Mouse (Mus musculus): ENCODE results near the gene Map3k20. TPM values are rescaled to one million over a fixed set of nuclear protein-coding genes. Genes with fewer than 3 reads are reported as not detected.

Gene Map3k20
- polyA plus RNA-seq, 1 experiment from 2014 or later, result 17.0 TPM

- H3K27ac ChIP-seq, result no peak overlapping the region
- no peak for ATAC-seq
- H3K36me3 ChIP-seq, result no peaks in the 10 kb centered on the region
- no peak overlapping the region for H3K4me3 ChIP-seq (replicated peaks)
- H3K4me2 ChIP-seq (replicated peaks), result no peak overlapping the region
- 81% methylated on average over 3 of the region's 3 CpGs for WGBS
- H3K9me3 ChIP-seq, result no peaks in the 10 kb centered on the region
- no peak overlapping the region for H3K9ac ChIP-seq
- H3K4me1 ChIP-seq (replicated peaks), result no peaks in the 10 kb centered on the region
- H3K27me3 ChIP-seq (replicated peaks), result no peaks in the 10 kb centered on the region
Observed at GRCm38 (mm10) chr2:72328435-72328834, 43.0 kb downstream of the Map3k20 start.

- Histone ChIP-seq H3K27ac (no peak overlapping the region), H3K9me3 (no peaks in the 10 kb centered on the region), H3K9ac (no peak overlapping the region), H3K27me3 (replicated peaks) (no peaks in the 10 kb centered on the region), H3K4me2 (replicated peaks) (no peak overlapping the region), H3K4me3 (replicated peaks) (no peak overlapping the region), H3K36me3 (no peaks in the 10 kb centered on the region), H3K4me1 (replicated peaks) (no peaks in the 10 kb centered on the region)
- 73% methylated on average over 12 of the region's 12 CpGs for WGBS
- no peak for ATAC-seq
Observed at GRCm38 (mm10) chr2:72330955-72331481, 45.6 kb downstream of the Map3k20 start.

- Histone ChIP-seq H3K4me1 (replicated peaks) (no peaks in the 10 kb centered on the region), H3K36me3 (no peaks in the 10 kb centered on the region), H3K27ac (no peak overlapping the region), H3K4me2 (replicated peaks) (no peak overlapping the region), H3K9me3 (no peaks in the 10 kb centered on the region), H3K27me3 (replicated peaks) (no peaks in the 10 kb centered on the region), H3K4me3 (replicated peaks) (no peak overlapping the region), H3K9ac (no peak overlapping the region)
- 78% methylated on average over 4 of the region's 4 CpGs for WGBS
- no peak for ATAC-seq
Observed at GRCm38 (mm10) chr2:72332067-72332466, 46.6 kb downstream of the Map3k20 start.

- Histone ChIP-seq H3K9me3 (no peaks in the 10 kb centered on the region), H3K4me2 (replicated peaks) (no peak overlapping the region), H3K27me3 (replicated peaks) (no peaks in the 10 kb centered on the region), H3K9ac (no peak overlapping the region), H3K4me3 (replicated peaks) (no peak overlapping the region), H3K4me1 (replicated peaks) (no peaks in the 10 kb centered on the region), H3K27ac (no peak overlapping the region), H3K36me3 (no peaks in the 10 kb centered on the region)
- ATAC-seq, result no peak
- 72% methylated on average over 3 of the region's 3 CpGs for WGBS
Observed at GRCm38 (mm10) chr2:72333210-72333609, 47.8 kb downstream of the Map3k20 start.

GRCm38 (mm10) chr2:72336840-72337239 is 51.4 kb downstream of the Map3k20 start:
- no peak overlapping the region for H3K4me3 ChIP-seq (replicated peaks)
- no peaks in the 10 kb centered on the region for H3K27me3 ChIP-seq (replicated peaks)
- 87% methylated on average over 3 of the region's 3 CpGs for WGBS
- H3K9me3 ChIP-seq, result no peaks in the 10 kb centered on the region
- no peak overlapping the region for H3K9ac ChIP-seq
- no peak overlapping the region for H3K4me2 ChIP-seq (replicated peaks)
- no peaks in the 10 kb centered on the region for H3K36me3 ChIP-seq
- no peak overlapping the region for H3K27ac ChIP-seq
- no peak for ATAC-seq
- no peaks in the 10 kb centered on the region for H3K4me1 ChIP-seq (replicated peaks)

GRCm38 (mm10) chr2:72345281-72345680 is 59.8 kb downstream of the Map3k20 start:
- WGBS, result 88% methylated on average over 3 of the region's 3 CpGs
- no peak overlapping the region for H3K4me2 ChIP-seq (replicated peaks)
- H3K9ac ChIP-seq, result no peak overlapping the region
- H3K36me3 ChIP-seq, result no peaks in the 10 kb centered on the region
- H3K27ac ChIP-seq, result no peak overlapping the region
- H3K27me3 ChIP-seq (replicated peaks), result no peaks in the 10 kb centered on the region
- no peaks in the 10 kb centered on the region for H3K9me3 ChIP-seq
- no peak for ATAC-seq
- H3K4me3 ChIP-seq (replicated peaks), result no peak overlapping the region
- no peaks in the 10 kb centered on the region for H3K4me1 ChIP-seq (replicated peaks)

GRCm38 (mm10) chr2:72351329-72351728 is 65.9 kb downstream of the Map3k20 start:
- Histone ChIP-seq H3K27me3 (replicated peaks) (no peaks in the 10 kb centered on the region), H3K4me1 (replicated peaks) (no peaks in the 10 kb centered on the region), H3K4me2 (replicated peaks) (no peak overlapping the region), H3K27ac (no peak overlapping the region), H3K36me3 (no peaks in the 10 kb centered on the region), H3K9me3 (no peaks in the 10 kb centered on the region), H3K9ac (no peak overlapping the region), H3K4me3 (replicated peaks) (no peak overlapping the region)
- 89% methylated on average over 5 of the region's 5 CpGs for WGBS
- ATAC-seq, result no peak

- no peak overlapping the region for H3K9ac ChIP-seq
Observed at GRCm38 (mm10) chr2:72351776-72352175, 66.3 kb downstream of the Map3k20 start.

GRCm38 (mm10) chr2:72352756-72353155 is 67.3 kb downstream of the Map3k20 start:
- H3K9ac ChIP-seq, result no peak overlapping the region
- no peaks in the 10 kb centered on the region for H3K36me3 ChIP-seq
- no peak overlapping the region for H3K4me3 ChIP-seq (replicated peaks)
- H3K4me2 ChIP-seq (replicated peaks), result no peak overlapping the region
- no peak for ATAC-seq
- H3K27me3 ChIP-seq (replicated peaks), result no peaks in the 10 kb centered on the region
- H3K9me3 ChIP-seq, result no peaks in the 10 kb centered on the region
- no peak overlapping the region for H3K27ac ChIP-seq
- no peaks in the 10 kb centered on the region for H3K4me1 ChIP-seq (replicated peaks)

More at GRCm38 (mm10) chr2:72351776-72352175, 66.3 kb downstream of the Map3k20 start:
- Histone ChIP-seq H3K36me3 (no peaks in the 10 kb centered on the region), H3K4me1 (replicated peaks) (no peaks in the 10 kb centered on the region), H3K4me2 (replicated peaks) (no peak overlapping the region), H3K27ac (no peak overlapping the region), H3K27me3 (replicated peaks) (no peaks in the 10 kb centered on the region), H3K9me3 (no peaks in the 10 kb centered on the region), H3K4me3 (replicated peaks) (no peak overlapping the region)
- 96% methylated on average over 8 of the region's 8 CpGs for WGBS
- no peak for ATAC-seq

GRCm38 (mm10) chr2:72356471-72356870 is 71.0 kb downstream of the Map3k20 start:
- H3K27me3 ChIP-seq (replicated peaks), result no peaks in the 10 kb centered on the region
- no peaks in the 10 kb centered on the region for H3K4me1 ChIP-seq (replicated peaks)
- no peak overlapping the region for H3K4me3 ChIP-seq (replicated peaks)
- 88% methylated on average over 10 of the region's 10 CpGs for WGBS
- H3K9ac ChIP-seq, result no peak overlapping the region
- no peak for ATAC-seq
- H3K9me3 ChIP-seq, result no peaks in the 10 kb centered on the region
- no peak overlapping the region for H3K27ac ChIP-seq
- H3K4me2 ChIP-seq (replicated peaks), result no peak overlapping the region
- no peaks in the 10 kb centered on the region for H3K36me3 ChIP-seq

- Histone ChIP-seq H3K36me3 (no peaks in the 10 kb centered on the region), H3K4me3 (replicated peaks) (no peak overlapping the region), H3K9ac (no peak overlapping the region), H3K27ac (no peak overlapping the region), H3K4me1 (replicated peaks) (peaks cover 6% of the 10 kb centered on the region; the same call in 1 of the 2 replicates), H3K9me3 (no peaks in the 10 kb centered on the region), H3K27me3 (replicated peaks) (no peaks in the 10 kb centered on the region), H3K4me2 (replicated peaks) (no peak overlapping the region)
- ATAC-seq, result no peak
- WGBS, result 83% methylated on average over 3 of the region's 3 CpGs
Observed at GRCm38 (mm10) chr2:72361572-72361971, 76.1 kb downstream of the Map3k20 start.

GRCm38 (mm10) chr2:72363449-72363848 is 78.0 kb downstream of the Map3k20 start:
- H3K4me1 ChIP-seq (replicated peaks), result peaks cover 6% of the 10 kb centered on the region; the same call in 1 of the 2 replicates
- H3K9me3 ChIP-seq, result no peaks in the 10 kb centered on the region
- H3K4me3 ChIP-seq (replicated peaks), result no peak overlapping the region
- no peak for ATAC-seq
- no peaks in the 10 kb centered on the region for H3K27me3 ChIP-seq (replicated peaks)
- H3K4me2 ChIP-seq (replicated peaks), result no peak overlapping the region
- H3K36me3 ChIP-seq, result no peaks in the 10 kb centered on the region
- 93% methylated on average over 1 of the region's 1 CpGs for WGBS
- H3K27ac ChIP-seq, result no peak overlapping the region
- no peak overlapping the region for H3K9ac ChIP-seq

GRCm38 (mm10) chr2:72365930-72366329 is 80.5 kb downstream of the Map3k20 start:
- ATAC-seq, result peak; percentile 41; the same call in 1 of the 2 replicates
- no peak overlapping the region for H3K4me3 ChIP-seq (replicated peaks)
- H3K9ac ChIP-seq, result no peak overlapping the region
- WGBS, result 41% methylated on average over 7 of the region's 7 CpGs
- H3K27ac ChIP-seq, result no peak overlapping the region
- H3K27me3 ChIP-seq (replicated peaks), result no peaks in the 10 kb centered on the region
- no peak overlapping the region for H3K4me2 ChIP-seq (replicated peaks)
- peaks cover 16% of the 10 kb centered on the region for H3K4me1 ChIP-seq (replicated peaks)
- no peaks in the 10 kb centered on the region for H3K9me3 ChIP-seq
- H3K36me3 ChIP-seq, result no peaks in the 10 kb centered on the region
